In the genomic region with DNA sequence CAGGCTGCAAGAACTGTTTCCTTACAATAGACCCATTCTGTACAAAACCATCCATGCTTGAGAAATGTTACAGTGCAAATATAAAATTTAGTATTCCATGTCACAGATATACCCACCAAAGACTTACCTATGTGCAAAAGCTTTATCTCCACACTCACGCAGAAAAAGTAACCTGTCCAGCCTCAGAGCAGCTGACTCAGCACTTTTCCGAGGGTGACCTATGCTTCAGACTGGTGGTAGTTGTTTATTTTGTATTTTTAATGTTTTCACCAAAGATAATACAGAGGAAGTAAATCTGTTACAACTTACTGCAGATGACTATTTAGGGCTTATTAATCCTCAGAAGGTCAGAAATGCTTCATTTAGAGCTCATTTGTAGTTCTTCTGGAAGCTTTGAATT, we compare ENCODE assay signal across 31 mouse cellular contexts.
"Had no signal": no experiment of that assay in that cellular context is flagged by ENCODE, and none has a peak within 500 bp of the region (broad histone marks: within the 10 kb centered on the region; RNA-seq: fewer than 3 reads in every experiment).

No protein-coding gene starts in this region.

- ATAC-seq: liver, embryonic 12.5 days; liver, postnatal 0 days; lung, postnatal 0 days; midbrain, embryonic 13.5 days; midbrain, embryonic 15.5 days; midbrain, embryonic 16.5 days had no signal

- H3K4me1 ChIP-seq: limb, embryonic 10.5 days; limb, embryonic 12.5 days; limb, embryonic 13.5 days; limb, embryonic 15.5 days; liver, embryonic 12.5 days; liver, embryonic 13.5 days; liver, embryonic 15.5 days; lung, embryonic 15.5 days; megakaryocyte, embryonic 14.5 days; midbrain, embryonic 10.5 days; midbrain, embryonic 12.5 days; midbrain, embryonic 13.5 days; midbrain, embryonic 15.5 days had no signal

- H3K9me3 ChIP-seq: limb, embryonic 10.5 days; limb, embryonic 12.5 days; limb, embryonic 13.5 days; limb, embryonic 15.5 days; liver, embryonic 12.5 days; liver, embryonic 13.5 days; liver, embryonic 15.5 days; lung, embryonic 15.5 days; midbrain, embryonic 10.5 days; midbrain, embryonic 12.5 days; midbrain, embryonic 13.5 days; midbrain, embryonic 15.5 days had no signal

- H3K9ac ChIP-seq: limb, embryonic 12.5 days; limb, embryonic 13.5 days; limb, embryonic 15.5 days; liver, embryonic 12.5 days; liver, embryonic 13.5 days; liver, embryonic 14.5 days; liver, embryonic 15.5 days; liver, postnatal 0 days; lung, embryonic 14.5 days; lung, embryonic 15.5 days; midbrain, embryonic 12.5 days; midbrain, embryonic 13.5 days; midbrain, embryonic 15.5 days had no signal

- H3K36me3 ChIP-seq: limb, embryonic 10.5 days; limb, embryonic 12.5 days; limb, embryonic 13.5 days; limb, embryonic 15.5 days; liver, embryonic 12.5 days; liver, embryonic 13.5 days; liver, embryonic 15.5 days; lung, embryonic 15.5 days; midbrain, embryonic 10.5 days; midbrain, embryonic 12.5 days; midbrain, embryonic 13.5 days; midbrain, embryonic 15.5 days had no signal

- H3K4me3 ChIP-seq: limb, embryonic 10.5 days; limb, embryonic 12.5 days; limb, embryonic 13.5 days; limb, embryonic 15.5 days; liver, embryonic 12.5 days; liver, embryonic 13.5 days; liver, embryonic 15.5 days; lung, embryonic 15.5 days; megakaryocyte, embryonic 14.5 days; midbrain, embryonic 10.5 days; midbrain, embryonic 12.5 days; midbrain, embryonic 13.5 days; midbrain, embryonic 15.5 days; myocyte had no signal

- DNase-seq: left cerebral cortex, postnatal 4 days; liver; liver, embryonic 13.5 days; liver, postnatal 0 days; lung, adult 18-20 months; lung, adult 2 months; lung, embryonic 14.5 days; lung, postnatal 10 days; lung, postnatal 14 days; lung, postnatal 36 days; lung, postnatal 4 days; midbrain, embryonic 14.5 days had no signal

- H3K4me2 ChIP-seq: limb, embryonic 12.5 days; limb, embryonic 13.5 days; limb, embryonic 15.5 days; liver, embryonic 11.5 days; liver, embryonic 12.5 days; liver, embryonic 13.5 days; liver, embryonic 15.5 days; lung, embryonic 14.5 days; lung, embryonic 15.5 days; midbrain, embryonic 11.5 days; midbrain, embryonic 12.5 days; midbrain, embryonic 13.5 days; midbrain, embryonic 15.5 days had no signal

- H3K27me3 ChIP-seq: limb, embryonic 12.5 days; limb, embryonic 15.5 days; liver, embryonic 12.5 days; liver, embryonic 13.5 days; liver, embryonic 15.5 days; lung, embryonic 15.5 days; midbrain, embryonic 12.5 days; midbrain, embryonic 13.5 days; midbrain, embryonic 15.5 days had no signal

- H3K27ac ChIP-seq: limb, embryonic 10.5 days; limb, embryonic 12.5 days; limb, embryonic 13.5 days; limb, embryonic 15.5 days; liver, embryonic 12.5 days; liver, embryonic 13.5 days; liver, embryonic 14.5 days; liver, embryonic 15.5 days; lung, embryonic 15.5 days; macrophage; midbrain, embryonic 10.5 days; midbrain, embryonic 12.5 days; midbrain, embryonic 13.5 days; midbrain, embryonic 15.5 days had no signal
